18 mouse cellular contexts compared by ENCODE assay signal in the genomic region with DNA sequence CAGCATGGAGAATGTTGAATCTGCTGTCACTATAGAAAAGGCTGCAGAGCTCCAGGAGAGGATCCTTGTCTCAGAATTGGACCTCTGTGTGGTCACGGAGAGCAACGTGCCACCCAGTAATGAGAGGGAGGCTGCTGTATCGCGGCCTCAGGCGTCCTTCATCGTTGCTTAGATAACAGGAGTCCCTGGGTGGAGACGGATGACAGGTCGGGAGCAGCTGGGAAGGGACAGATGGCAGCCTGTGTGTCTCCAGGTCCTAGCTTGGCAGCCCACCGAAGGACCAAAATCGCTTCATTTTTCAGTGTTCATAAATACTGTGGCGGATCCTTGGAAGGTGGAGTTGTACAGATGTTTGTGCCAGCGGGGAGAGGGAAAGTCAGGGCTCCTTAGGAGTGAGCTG. TPM values are rescaled to one million over a fixed set of nuclear protein-coding genes. Genes with fewer than 3 reads are reported as not detected.
DNase-seq lines count a peak whose midpoint lies in the region; ATAC-seq and TF ChIP-seq lines count a peak whose summit lies in the region.
"Had no signal": no experiment of that assay in that cellular context is flagged by ENCODE, and none has a peak within 500 bp of the region (broad histone marks: within the 10 kb centered on the region; RNA-seq: fewer than 3 reads in every experiment).

No protein-coding gene starts in this region.

- H3K4me3 ChIP-seq in heart, embryonic 16.5 days (ENCODE audit: low read length), result no peak overlapping the region
- H3K4me3 ChIP-seq: neural tube, embryonic 15.5 days had no signal

- H3K9me3 ChIP-seq in heart, embryonic 16.5 days (replicated peaks; ENCODE audit: control insufficient read depth, low read length), result no peaks in the 10 kb centered on the region
- H3K9me3 ChIP-seq: G1E; neural tube, embryonic 15.5 days had no signal

- no peak overlapping the region for H3K9ac ChIP-seq in heart, embryonic 16.5 days (ENCODE audit: low read length)
- H3K9ac ChIP-seq: neural tube, embryonic 15.5 days had no signal

- TF ChIP-seq POLR2A in brain, embryonic 14.5 days (IDR thresholded peaks at IDR 0.05; ENCODE audit: borderline replicate concordance, extremely low read depth, insufficient read depth, insufficient read length, poor library complexity, severe bottlenecking), result no peak

- no peaks in the 10 kb centered on the region for H3K27me3 ChIP-seq in heart, embryonic 16.5 days (ENCODE audit: control insufficient read depth, insufficient read depth, low read length)
- H3K27me3 ChIP-seq: neural tube, embryonic 15.5 days had no signal

- WGBS in heart, embryonic 16.5 days, result 54% methylated on average over 12 of the region's 12 CpGs

- no peak for DNase-seq in heart, postnatal 25 days (ENCODE audit: low spot score)
- peak; percentile 63 for DNase-seq in brain, embryonic 14.5 days (ENCODE audit: low read depth)
- peak; percentile 84 for DNase-seq in cerebellum, adult 11-12 months
- peak; percentile 66 to 70 for DNase-seq in cerebellum, postnatal 36 days
- DNase-seq in adrenal gland, postnatal 10 days, result no peak
- DNase-seq in layer of hippocampus, adult 9-10 months (ENCODE audit: low spot score), result no peak
- DNase-seq: adrenal gland, adult 2 months; gastrocnemius, postnatal 36 days; layer of hippocampus, adult 9-11 months; liver; lung, adult 18-20 months; lung, postnatal 4 days; right cerebral cortex, adult 18-20 months; spleen, adult 18-20 months; thymus, postnatal 14 days had no signal

- no peak for ATAC-seq in heart, embryonic 16.5 days (replicated peaks; ENCODE audit: extremely low read depth, insufficient read depth, low FRiP score)

- H3K27ac ChIP-seq in heart, embryonic 16.5 days (ENCODE audit: low read length), result peak overlapping the region; percentile 14; the same call in 1 of the 2 replicates
- H3K27ac ChIP-seq: neural tube, embryonic 15.5 days had no signal

- H3K4me2 ChIP-seq in heart, embryonic 16.5 days (ENCODE audit: low read depth, low read length), result no peak overlapping the region
- H3K4me2 ChIP-seq: neural tube, embryonic 15.5 days had no signal

- peaks cover 3% of the 10 kb centered on the region; the same call in 1 of the 2 replicates for H3K36me3 ChIP-seq in heart, embryonic 16.5 days (ENCODE audit: control insufficient read depth, insufficient read depth)

- intact Hi-C loops in heart, postnatal 25 days (cut with DNase I), result no loop called here

- no peak for TF ChIP-seq CTCF in brain, embryonic 14.5 days (IDR thresholded peaks at IDR 0.05; ENCODE audit: borderline replicate concordance, extremely low read depth, insufficient read depth, insufficient read length)

- H3K4me1 ChIP-seq in heart, embryonic 16.5 days (ENCODE audit: control insufficient read depth, insufficient read depth, low read length), result peaks cover 23% of the 10 kb centered on the region
- H3K4me1 ChIP-seq: neural tube, embryonic 15.5 days had no signal

RNA-seq across cellular contexts. Expression of a gene that starts 24.5 kb away (rescaled TPM):
- 96.5 and 97.0 TPM in 2 replicates for polyA plus RNA-seq in heart, embryonic 16.5 days (2015; fragmentation: Nextera tagmentation; extraction: Ambion mirVana)
- 10 to 100 TPM; 49.1 to 49.8 TPM for total RNA-seq in heart, postnatal 25 days (2021)
- 25.2 and 28.0 TPM in 2 replicates for polyA plus RNA-seq in brain, embryonic 14.5 days (2012; rRNA removed)
- total RNA-seq in adrenal gland, postnatal 10 days (2021), result 10 to 100 TPM; 51.6 to 56.7 TPM

RNA-seq across cellular contexts. Expression of a gene that starts 24.6 kb away (rescaled TPM):
- 78.8 and 79.2 TPM in 2 replicates for polyA plus RNA-seq in heart, embryonic 16.5 days (2015; fragmentation: Nextera tagmentation; extraction: Ambion mirVana)
- 10 to 100 TPM; 49.9 to 51.6 TPM for total RNA-seq in heart, postnatal 25 days (2021)
- polyA plus RNA-seq in brain, embryonic 14.5 days (2012; rRNA removed), result 26.8 and 28.6 TPM in 2 replicates
- total RNA-seq in adrenal gland, postnatal 10 days (2021), result 10 to 100 TPM; 33.8 to 43.0 TPM

Comparison
In these comparisons a context has a peak if more than half of its experiments do, and no peak if none do; other contexts are left out.
1. DNase-seq: peak in brain, embryonic 14.5 days (single experiment), cerebellum, adult 11-12 months (single experiment) and cerebellum, postnatal 36 days (2 of 2); none in heart, postnatal 25 days (single experiment), adrenal gland, postnatal 10 days (single experiment) and layer of hippocampus, adult 9-10 months (single experiment).